Comparison of ENCODE assay signal across 35 mouse cellular contexts in genomic region chr4:64255253-64255652, GRCm38 (mm10).
DNase-seq lines count a peak whose midpoint lies in the region; ATAC-seq and TF ChIP-seq lines count a peak whose summit lies in the region.
"Had no signal": no experiment of that assay in that cellular context is flagged by ENCODE, and none has a peak within 500 bp of the region (broad histone marks: within the 10 kb centered on the region; RNA-seq: fewer than 3 reads in every experiment).

No protein-coding gene starts in this region.

- no peak for TF ChIP-seq EP300 in lung, postnatal 0 days (IDR thresholded peaks at IDR 0.05)

- no peaks in the 10 kb centered on the region for H3K36me3 ChIP-seq in hindbrain, embryonic 11.5 days (ENCODE audit: control insufficient read depth, insufficient read depth, low read length)
- H3K36me3 ChIP-seq in hindbrain, embryonic 14.5 days (replicated peaks; ENCODE audit: control insufficient read depth, insufficient read depth): no peaks in the 10 kb centered on the region
- no peaks in the 10 kb centered on the region for H3K36me3 ChIP-seq in kidney, postnatal 0 days (ENCODE audit: insufficient read depth, low read length)
- H3K36me3 ChIP-seq in lung, embryonic 15.5 days: no peaks in the 10 kb centered on the region
- no peaks in the 10 kb centered on the region for H3K36me3 ChIP-seq in lung, postnatal 0 days (ENCODE audit: insufficient read depth, low read length)
- H3K36me3 ChIP-seq: embryonic facial prominence, embryonic 13.5 days; forebrain, embryonic 10.5 days; forebrain, embryonic 15.5 days; heart, embryonic 10.5 days; heart, embryonic 15.5 days; hindbrain, embryonic 12.5 days; limb, embryonic 12.5 days; midbrain, embryonic 12.5 days; neural tube, embryonic 15.5 days had no signal

- H3K4me1 ChIP-seq in hindbrain, embryonic 11.5 days (replicated peaks; ENCODE audit: control insufficient read depth, insufficient read depth, low read length): no peaks in the 10 kb centered on the region
- no peaks in the 10 kb centered on the region for H3K4me1 ChIP-seq in hindbrain, embryonic 14.5 days (replicated peaks; ENCODE audit: control insufficient read depth, insufficient read depth, low read length)
- H3K4me1 ChIP-seq in kidney, postnatal 0 days (replicated peaks; ENCODE audit: insufficient read depth, low read length): no peaks in the 10 kb centered on the region
- no peaks in the 10 kb centered on the region for H3K4me1 ChIP-seq in lung, embryonic 15.5 days
- H3K4me1 ChIP-seq in lung, postnatal 0 days (ENCODE audit: insufficient read depth, low read depth, low read length): no peaks in the 10 kb centered on the region
- H3K4me1 ChIP-seq: embryonic facial prominence, embryonic 13.5 days; forebrain, embryonic 10.5 days; forebrain, embryonic 15.5 days; heart, embryonic 10.5 days; heart, embryonic 15.5 days; hindbrain, embryonic 12.5 days; limb, embryonic 12.5 days; megakaryocyte, embryonic 14.5 days; midbrain, embryonic 12.5 days; neural tube, embryonic 15.5 days had no signal

- DNase-seq in hindbrain, embryonic 11.5 days (ENCODE audit: low spot score): no peak
- DNase-seq in hindbrain, embryonic 14.5 days (ENCODE audit: low spot score): no peak
- DNase-seq in kidney, postnatal 0 days (ENCODE audit: low spot score): peak; percentile 77
- no peak for DNase-seq in kidney, adult 8-10 months
- DNase-seq in lung, postnatal 0 days (ENCODE audit: low spot score): no peak
- peak; percentile 30 for DNase-seq in retina, embryonic 14.5 days (ENCODE audit: low spot score)
- DNase-seq: adrenal gland, postnatal 14 days; cerebellum, adult 11-12 months; cerebellum, postnatal 14 days; gastrocnemius, postnatal 25 days; heart, adult 11 months; kidney, adult 2 months; liver, postnatal 0 days; lung, postnatal 4 days; right cerebral cortex, adult 18-20 months; right cerebral cortex, postnatal 4 days; thymus, adult 18-20 months; thymus, postnatal 25 days had no signal

- no peak overlapping the region for H3K4me3 ChIP-seq in hindbrain, embryonic 11.5 days (ENCODE audit: low read depth, low read length)
- no peak overlapping the region for H3K4me3 ChIP-seq in hindbrain, embryonic 14.5 days (replicated peaks; ENCODE audit: low read length)
- no peak overlapping the region for H3K4me3 ChIP-seq in kidney, postnatal 0 days (replicated peaks; ENCODE audit: low read depth, low read length)
- H3K4me3 ChIP-seq in lung, embryonic 15.5 days: no peak overlapping the region
- no peak overlapping the region for H3K4me3 ChIP-seq in lung, postnatal 0 days (ENCODE audit: low read depth, low read length)
- H3K4me3 ChIP-seq: embryonic facial prominence, embryonic 13.5 days; forebrain, embryonic 10.5 days; forebrain, embryonic 15.5 days; heart, embryonic 10.5 days; heart, embryonic 15.5 days; hindbrain, embryonic 12.5 days; layer of hippocampus, adult 2 months; left cerebral cortex, adult 2 months; limb, embryonic 12.5 days; megakaryocyte, embryonic 14.5 days; midbrain, embryonic 12.5 days; neural tube, embryonic 15.5 days had no signal

- H3K9ac ChIP-seq in hindbrain, embryonic 11.5 days (ENCODE audit: low read depth, low read length): no peak overlapping the region
- H3K9ac ChIP-seq in hindbrain, embryonic 14.5 days: no peak overlapping the region
- H3K9ac ChIP-seq in kidney, postnatal 0 days (ENCODE audit: low read depth, low read length): no peak overlapping the region
- H3K9ac ChIP-seq in lung, embryonic 15.5 days: no peak overlapping the region
- no peak overlapping the region for H3K9ac ChIP-seq in lung, postnatal 0 days (replicated peaks; ENCODE audit: low read depth)
- H3K9ac ChIP-seq: embryonic facial prominence, embryonic 13.5 days; forebrain, embryonic 15.5 days; heart, embryonic 15.5 days; hindbrain, embryonic 12.5 days; limb, embryonic 12.5 days; liver, postnatal 0 days; midbrain, embryonic 12.5 days; neural tube, embryonic 15.5 days had no signal

- no peak for TF ChIP-seq CTCF in kidney, postnatal 0 days (IDR thresholded peaks at IDR 0.05; ENCODE audit: low read depth)
- no peak for TF ChIP-seq CTCF in lung, postnatal 0 days (IDR thresholded peaks at IDR 0.05)

- no peaks in the 10 kb centered on the region for H3K9me3 ChIP-seq in hindbrain, embryonic 11.5 days (ENCODE audit: control insufficient read depth, low read length)
- H3K9me3 ChIP-seq in hindbrain, embryonic 14.5 days (ENCODE audit: control insufficient read depth, low read length): no peaks in the 10 kb centered on the region
- H3K9me3 ChIP-seq in kidney, postnatal 0 days (replicated peaks; ENCODE audit: low read length): no peaks in the 10 kb centered on the region
- no peaks in the 10 kb centered on the region for H3K9me3 ChIP-seq in lung, embryonic 15.5 days
- H3K9me3 ChIP-seq in lung, postnatal 0 days (ENCODE audit: low read length): no peaks in the 10 kb centered on the region
- H3K9me3 ChIP-seq: embryonic facial prominence, embryonic 13.5 days; forebrain, embryonic 10.5 days; forebrain, embryonic 15.5 days; heart, embryonic 10.5 days; heart, embryonic 15.5 days; hindbrain, embryonic 12.5 days; limb, embryonic 12.5 days; midbrain, embryonic 12.5 days; neural tube, embryonic 15.5 days had no signal

- no peak overlapping the region for H3K4me2 ChIP-seq in hindbrain, embryonic 11.5 days (replicated peaks; ENCODE audit: low read depth, low read length)
- H3K4me2 ChIP-seq in hindbrain, embryonic 14.5 days (replicated peaks): no peak overlapping the region
- no peak overlapping the region for H3K4me2 ChIP-seq in kidney, postnatal 0 days (ENCODE audit: low read length)
- H3K4me2 ChIP-seq in lung, embryonic 15.5 days: no peak overlapping the region
- no peak overlapping the region for H3K4me2 ChIP-seq in lung, postnatal 0 days (replicated peaks; ENCODE audit: low read depth, low read length)
- H3K4me2 ChIP-seq: embryonic facial prominence, embryonic 13.5 days; forebrain, embryonic 15.5 days; heart, embryonic 15.5 days; hindbrain, embryonic 12.5 days; limb, embryonic 12.5 days; liver, embryonic 11.5 days; midbrain, embryonic 12.5 days; neural tube, embryonic 15.5 days had no signal

- no peak overlapping the region for H3K27ac ChIP-seq in hindbrain, embryonic 11.5 days (ENCODE audit: low read depth, low read length)
- H3K27ac ChIP-seq in hindbrain, embryonic 14.5 days: no peak overlapping the region
- no peak overlapping the region for H3K27ac ChIP-seq in kidney, postnatal 0 days
- no peak overlapping the region for H3K27ac ChIP-seq in lung, embryonic 15.5 days
- H3K27ac ChIP-seq in lung, postnatal 0 days (ENCODE audit: low read length): no peak overlapping the region
- H3K27ac ChIP-seq: embryonic facial prominence, embryonic 13.5 days; forebrain, embryonic 10.5 days; forebrain, embryonic 15.5 days; heart, embryonic 10.5 days; heart, embryonic 15.5 days; hindbrain, embryonic 12.5 days; layer of hippocampus, adult 2 months; left cerebral cortex, adult 2 months; limb, embryonic 12.5 days; midbrain, embryonic 12.5 days; neural tube, embryonic 15.5 days; stomach, postnatal 0 days had no signal

- 36% methylated on average over 8 of the region's 8 CpGs for WGBS in hindbrain, embryonic 11.5 days
- WGBS in hindbrain, embryonic 14.5 days: 26% methylated on average over 8 of the region's 8 CpGs
- WGBS in kidney, postnatal 0 days: 25% methylated on average over 8 of the region's 8 CpGs
- WGBS in lung, embryonic 15.5 days: 44% methylated on average over 8 of the region's 8 CpGs
- 51% methylated on average over 8 of the region's 8 CpGs for WGBS in lung, postnatal 0 days

- 0 out of 2 replicates have a peak, but pooled peaks have one; percentile 10 for ATAC-seq in hindbrain, embryonic 11.5 days (ENCODE audit: low FRiP score)
- ATAC-seq in hindbrain, embryonic 14.5 days (ENCODE audit: low FRiP score): no peak
- ATAC-seq in kidney, postnatal 0 days (replicated peaks; ENCODE audit: low FRiP score, low read depth): 0 out of 2 replicates have a peak, but pooled peaks have one; percentile 17
- peak; percentile 27; the same call in 1 of the 2 replicates for ATAC-seq in lung, embryonic 15.5 days (ENCODE audit: borderline replicate concordance, extremely low read depth, low FRiP score, low TSS enrichment)
- ATAC-seq in lung, postnatal 0 days: no peak
- no peak for ATAC-seq in monocyte, adult 5-6 weeks (replicated peaks; ENCODE audit: insufficient number of reproducible peaks, low FRiP score, low TSS enrichment, poor library complexity, severe bottlenecking)
- ATAC-seq: forebrain, embryonic 15.5 days; inflammation-experienced regulatory T-cells, adult 6 months; liver, postnatal 0 days had no signal

- H3K27me3 ChIP-seq in hindbrain, embryonic 11.5 days (ENCODE audit: control insufficient read depth, insufficient read depth, low read length): no peaks in the 10 kb centered on the region
- H3K27me3 ChIP-seq in hindbrain, embryonic 14.5 days (ENCODE audit: control insufficient read depth, insufficient read depth, low read length): no peaks in the 10 kb centered on the region
- H3K27me3 ChIP-seq in kidney, postnatal 0 days (ENCODE audit: insufficient read depth, low read length): no peaks in the 10 kb centered on the region
- H3K27me3 ChIP-seq in lung, embryonic 15.5 days: no peaks in the 10 kb centered on the region
- no peaks in the 10 kb centered on the region for H3K27me3 ChIP-seq in lung, postnatal 0 days (replicated peaks; ENCODE audit: insufficient read depth, low read length)
- H3K27me3 ChIP-seq: embryonic facial prominence, embryonic 13.5 days; forebrain, embryonic 15.5 days; heart, embryonic 15.5 days; hindbrain, embryonic 12.5 days; limb, embryonic 12.5 days; megakaryocyte, embryonic 14.5 days; midbrain, embryonic 12.5 days; neural tube, embryonic 15.5 days had no signal

Comparison
In these comparisons a context has a peak if more than half of its experiments do, and no peak if none do; other contexts are left out.
1. ATAC-seq: peak in hindbrain, embryonic 11.5 days (single experiment), kidney, postnatal 0 days (single experiment) and lung, embryonic 15.5 days (single experiment); none in hindbrain, embryonic 14.5 days (single experiment), lung, postnatal 0 days (single experiment) and monocyte, adult 5-6 weeks (single experiment).
2. DNase-seq: peak in kidney, postnatal 0 days (single experiment) and retina, embryonic 14.5 days (single experiment); none in hindbrain, embryonic 11.5 days (single experiment), hindbrain, embryonic 14.5 days (single experiment), kidney, adult 8-10 months (0 of 2) and lung, postnatal 0 days (single experiment).